Mouse (Mus musculus) mouse trophoblast stem cell (cell line): Measurements from ENCODE around the gene Paics.
"Not testable (repeated sequence)": the region's sequence is repeated elsewhere in the genome, so short reads cannot be mapped to it uniquely, and the experiment has no call there.

Experiments used
- in situ Hi-C, 2 experiments: fragments of 300-500 bp; cut with MseI, MboI; formaldehyde crosslinking; loops; 2 replicates in 1 of 2; 3 replicates in 1 of 2; pipeline ENCODE4 v1.15.1; 2025

Paics gene

GRCm38 (mm10) chr5:76950343-76951105, 583 bp upstream of the Paics start:
- in situ Hi-C loops, result no loop called here

GRCm38 (mm10) chr5:76952112-76953040, 1.3 kb downstream of the Paics start:
- in situ Hi-C loops, result no loop called here

- in situ Hi-C loops, result no loop called here
Observed at GRCm38 (mm10) chr5:76953794-76954193, 2.7 kb downstream of the Paics start.

- in situ Hi-C loops, result no loop called here
Observed at GRCm38 (mm10) chr5:76954271-76954900, 3.3 kb downstream of the Paics start.

GRCm38 (mm10) chr5:76955474-76955873, 4.4 kb downstream of the Paics start:
- in situ Hi-C loops, result no loop called here

- in situ Hi-C loops, result no loop called here
Observed at GRCm38 (mm10) chr5:76957954-76958353, 6.8 kb downstream of the Paics start.

GRCm38 (mm10) chr5:76959587-76959986, 8.5 kb downstream of the Paics start:
- in situ Hi-C loops, result no loop called here

- in situ Hi-C loops, result no loop called here
Observed at GRCm38 (mm10) chr5:76962545-76962944, 11.4 kb downstream of the Paics start.

GRCm38 (mm10) chr5:76964651-76965050, 13.5 kb downstream of the Paics start:
- in situ Hi-C loops, result no loop called here

- in situ Hi-C loops, result no loop called here
Observed at GRCm38 (mm10) chr5:76969250-76969649, 18.1 kb downstream of the Paics start.

- in situ Hi-C loops, result not testable (repeated sequence)
Observed at GRCm38 (mm10) chr5:76971115-76971514, 20.0 kb downstream of the Paics start.

- in situ Hi-C loops, result no loop called here
Observed at GRCm38 (mm10) chr5:76973488-76973887, 22.4 kb downstream of the Paics start.

GRCm38 (mm10) chr5:76974207-76974553, 23.1 kb downstream of the Paics start:
- in situ Hi-C loops, result no loop called here

GRCm38 (mm10) chr5:76974554-76975285, 23.6 kb downstream of the Paics start, which contains the start of gene Srp72:
Gene Srp72, plus strand, starts transcription at chr5:76974683.
- in situ Hi-C loops, result no loop called here

GRCm38 (mm10) chr5:76975736-76976135, 24.6 kb downstream of the Paics start:
- in situ Hi-C loops, result no loop called here

- in situ Hi-C loops, result no loop called here
Observed at GRCm38 (mm10) chr5:76984015-76984414, 32.9 kb downstream of the Paics start.

- in situ Hi-C loops, result no loop called here
Observed at GRCm38 (mm10) chr5:76990789-76991188, 39.7 kb downstream of the Paics start.

- in situ Hi-C loops, result no loop called here
Observed at GRCm38 (mm10) chr5:76993174-76993814, 42.2 kb downstream of the Paics start.

GRCm38 (mm10) chr5:76998416-76998815, 47.3 kb downstream of the Paics start:
- in situ Hi-C loops, result no loop called here

- in situ Hi-C loops, result no loop called here
Observed at GRCm38 (mm10) chr5:77001192-77001591, 50.1 kb downstream of the Paics start.
